Mouse (Mus musculus): Measurements from ENCODE around the gene Fancc. TPM values are rescaled to one million over a fixed set of nuclear protein-coding genes. Genes with fewer than 3 reads are reported as not detected.

Gene Fancc
- total and polyA plus RNA-seq, 2 experiments from 2014 or later: 9.2 to 12.1 TPM

- peaks cover 4% of the 10 kb centered on the region; the same call in 1 of the 2 replicates for H3K4me1 ChIP-seq (ENCODE audit: insufficient read depth, low read length)
- no peak overlapping the region for H3K27ac ChIP-seq (ENCODE audit: low read depth, low read length)
- H3K9ac ChIP-seq (replicated peaks; ENCODE audit: low read length, poor library complexity, severe bottlenecking): no peak overlapping the region
- ATAC-seq (ENCODE audit: low FRiP score) (no peak), DNase-seq (ENCODE audit: low spot score) (no peak)
- H3K36me3 ChIP-seq (ENCODE audit: insufficient read depth, low read length): no peaks in the 10 kb centered on the region
- H3K4me2 ChIP-seq (ENCODE audit: low read depth, low read length, poor library complexity, severe bottlenecking): no peak overlapping the region
- no peak overlapping the region for H3K4me3 ChIP-seq (ENCODE audit: low read depth, low read length)
- TF ChIP-seq CTCF (IDR thresholded peaks at IDR 0.05): no peak
- no peaks in the 10 kb centered on the region for H3K9me3 ChIP-seq (ENCODE audit: low read length)
- 85% methylated on average over 12 of the region's 12 CpGs for whole genome bisulfite sequencing
- no peaks in the 10 kb centered on the region for H3K27me3 ChIP-seq (ENCODE audit: insufficient read depth, low read length)
Observed at GRCm38 (mm10) chr13:63246332-63246940, 250.6 kb downstream of the Fancc start.

GRCm38 (mm10) chr13:63245812-63246211 is 251.3 kb downstream of the Fancc start:
- Histone ChIP-seq H3K4me1 (ENCODE audit: insufficient read depth, low read length) (peaks cover 4% of the 10 kb centered on the region; the same call in 1 of the 2 replicates), H3K4me3 (ENCODE audit: low read depth, low read length) (no peak overlapping the region), H3K9me3 (ENCODE audit: low read length) (no peaks in the 10 kb centered on the region), H3K36me3 (ENCODE audit: insufficient read depth, low read length) (no peaks in the 10 kb centered on the region), H3K27me3 (ENCODE audit: insufficient read depth, low read length) (no peaks in the 10 kb centered on the region), H3K4me2 (ENCODE audit: low read depth, low read length, poor library complexity, severe bottlenecking) (no peak overlapping the region), H3K9ac (replicated peaks; ENCODE audit: low read length, poor library complexity, severe bottlenecking) (no peak overlapping the region), H3K27ac (ENCODE audit: low read depth, low read length) (no peak overlapping the region)
- DNase-seq (ENCODE audit: low spot score) (no peak), ATAC-seq (ENCODE audit: low FRiP score) (no peak)
- 68% methylated on average over 4 of the region's 4 CpGs for WGBS
- TF ChIP-seq CTCF (IDR thresholded peaks at IDR 0.05): no peak

- Histone ChIP-seq H3K4me1 (ENCODE audit: insufficient read depth, low read length) (peaks cover 4% of the 10 kb centered on the region; the same call in 1 of the 2 replicates), H3K27me3 (ENCODE audit: insufficient read depth, low read length) (no peaks in the 10 kb centered on the region), H3K9me3 (ENCODE audit: low read length) (no peaks in the 10 kb centered on the region), H3K4me3 (ENCODE audit: low read depth, low read length) (no peak overlapping the region), H3K9ac (replicated peaks; ENCODE audit: low read length, poor library complexity, severe bottlenecking) (no peak overlapping the region), H3K27ac (ENCODE audit: low read depth, low read length) (no peak overlapping the region), H3K4me2 (ENCODE audit: low read depth, low read length, poor library complexity, severe bottlenecking) (no peak overlapping the region), H3K36me3 (ENCODE audit: insufficient read depth, low read length) (no peaks in the 10 kb centered on the region)
- no peak for DNase-seq (ENCODE audit: low spot score)
- 60% methylated on average over 9 of the region's 9 CpGs for WGBS
- TF ChIP-seq CTCF (IDR thresholded peaks at IDR 0.05): no peak
- no peak for ATAC-seq (ENCODE audit: low FRiP score)
Observed at GRCm38 (mm10) chr13:63245218-63245617, 251.9 kb downstream of the Fancc start.

GRCm38 (mm10) chr13:63244425-63244824 is 252.7 kb downstream of the Fancc start:
- Histone ChIP-seq H3K4me2 (ENCODE audit: low read depth, low read length, poor library complexity, severe bottlenecking) (no peak overlapping the region), H3K27me3 (ENCODE audit: insufficient read depth, low read length) (no peaks in the 10 kb centered on the region), H3K9me3 (ENCODE audit: low read length) (no peaks in the 10 kb centered on the region), H3K9ac (replicated peaks; ENCODE audit: low read length, poor library complexity, severe bottlenecking) (no peak overlapping the region), H3K4me1 (ENCODE audit: insufficient read depth, low read length) (peaks cover 4% of the 10 kb centered on the region; the same call in 1 of the 2 replicates), H3K4me3 (ENCODE audit: low read depth, low read length) (no peak overlapping the region), H3K27ac (ENCODE audit: low read depth, low read length) (no peak overlapping the region), H3K36me3 (ENCODE audit: insufficient read depth, low read length) (no peaks in the 10 kb centered on the region)
- ATAC-seq (ENCODE audit: low FRiP score) (no peak), DNase-seq (ENCODE audit: low spot score) (no peak)
- WGBS: 54% methylated on average over 3 of the region's 3 CpGs
- no peak for TF ChIP-seq CTCF (IDR thresholded peaks at IDR 0.05)

- Histone ChIP-seq H3K9ac (replicated peaks; ENCODE audit: low read length, poor library complexity, severe bottlenecking) (no peak overlapping the region), H3K27me3 (ENCODE audit: insufficient read depth, low read length) (no peaks in the 10 kb centered on the region), H3K36me3 (ENCODE audit: insufficient read depth, low read length) (no peaks in the 10 kb centered on the region), H3K9me3 (ENCODE audit: low read length) (no peaks in the 10 kb centered on the region), H3K4me1 (ENCODE audit: insufficient read depth, low read length) (peaks cover 4% of the 10 kb centered on the region; the same call in 1 of the 2 replicates), H3K4me2 (ENCODE audit: low read depth, low read length, poor library complexity, severe bottlenecking) (no peak overlapping the region), H3K27ac (ENCODE audit: low read depth, low read length) (no peak overlapping the region), H3K4me3 (ENCODE audit: low read depth, low read length) (no peak overlapping the region)
- no peak for DNase-seq (ENCODE audit: low spot score)
- no peak for ATAC-seq (ENCODE audit: low FRiP score)
- 78% methylated on average over 5 of the region's 5 CpGs for WGBS
- TF ChIP-seq CTCF (IDR thresholded peaks at IDR 0.05): no peak
Observed at GRCm38 (mm10) chr13:63243586-63243985, 253.5 kb downstream of the Fancc start.

- Histone ChIP-seq H3K9me3 (ENCODE audit: low read length) (no peaks in the 10 kb centered on the region), H3K9ac (replicated peaks; ENCODE audit: low read length, poor library complexity, severe bottlenecking) (no peak overlapping the region), H3K36me3 (ENCODE audit: insufficient read depth, low read length) (no peaks in the 10 kb centered on the region), H3K4me1 (ENCODE audit: insufficient read depth, low read length) (peaks cover 4% of the 10 kb centered on the region; the same call in 1 of the 2 replicates), H3K4me2 (ENCODE audit: low read depth, low read length, poor library complexity, severe bottlenecking) (no peak overlapping the region), H3K27me3 (ENCODE audit: insufficient read depth, low read length) (no peaks in the 10 kb centered on the region), H3K27ac (ENCODE audit: low read depth, low read length) (no peak overlapping the region), H3K4me3 (ENCODE audit: low read depth, low read length) (no peak overlapping the region)
- ATAC-seq (ENCODE audit: low FRiP score): no peak
- 71% methylated on average over 10 of the region's 10 CpGs for WGBS
- no peak for DNase-seq (ENCODE audit: low spot score)
- no peak for TF ChIP-seq CTCF (IDR thresholded peaks at IDR 0.05)
Observed at GRCm38 (mm10) chr13:63242401-63243192, 254.5 kb downstream of the Fancc start.

Measured in midbrain, postnatal 0 days (tissue).